Mouse (Mus musculus): ENCODE data around the gene Adcy5.

- TF ChIP-seq POLR2A (IDR thresholded peaks at IDR 0.05; ENCODE audit: borderline replicate concordance, control insufficient read depth, low read depth, low read length) = no peak
- TF ChIP-seq CTCF (IDR thresholded peaks at IDR 0.05; ENCODE audit: control insufficient read depth, insufficient read depth, low read length) = no peak
Observed at GRCm38 (mm10) chr16:35200432-35201142, 45.9 kb downstream of the Adcy5 start.
